Mouse (Mus musculus): ENCODE data around the gene Pp2d1. TPM values are rescaled to one million over a fixed set of nuclear protein-coding genes. Genes with fewer than 3 reads are reported as not detected.
"Not testable (repeated sequence)": the region's sequence is repeated elsewhere in the genome, so short reads cannot be mapped to it uniquely, and the experiment has no call there.

The Pp2d1 gene
- polyA plus RNA-seq (2012; rRNA removed): not detected in 2 replicates

DNA sequence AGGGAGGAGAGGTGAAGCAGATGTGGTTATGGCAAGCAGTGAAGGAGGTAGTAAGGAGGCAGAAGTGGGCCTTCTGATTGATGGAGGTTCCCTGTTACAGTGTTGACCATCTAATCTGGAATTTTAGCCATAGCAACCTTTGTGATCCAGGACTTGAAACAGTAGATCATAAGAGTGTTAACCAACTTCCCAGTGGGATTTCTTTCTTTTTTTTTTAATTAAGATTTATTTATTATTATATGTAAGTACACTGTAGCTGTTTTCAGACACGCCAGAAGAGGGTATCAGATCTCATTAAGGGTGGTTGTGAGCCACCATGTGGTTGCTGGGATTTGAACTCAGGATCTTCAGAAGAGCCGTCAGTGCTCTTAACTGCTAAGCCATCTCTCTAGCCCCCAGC, at the start of gene Pp2d1:
Pp2d1 (minus strand) TSS at position 101 of the 400 bp plus-strand sequence.
- not testable (repeated sequence) for H3K36me3 ChIP-seq (ENCODE audit: control insufficient read depth, insufficient read depth, low read length); H3K27me3 ChIP-seq (ENCODE audit: control insufficient read depth, insufficient read depth, low read length); H3K4me3 ChIP-seq (ENCODE audit: low read depth, low read length); H3K4me1 ChIP-seq (ENCODE audit: control insufficient read depth, insufficient read depth, insufficient read length, low read length); H3K27ac ChIP-seq (ENCODE audit: insufficient read depth, low read depth, low read length)
- 82% methylated on average over 2 of the region's 2 CpGs for WGBS

DNA sequence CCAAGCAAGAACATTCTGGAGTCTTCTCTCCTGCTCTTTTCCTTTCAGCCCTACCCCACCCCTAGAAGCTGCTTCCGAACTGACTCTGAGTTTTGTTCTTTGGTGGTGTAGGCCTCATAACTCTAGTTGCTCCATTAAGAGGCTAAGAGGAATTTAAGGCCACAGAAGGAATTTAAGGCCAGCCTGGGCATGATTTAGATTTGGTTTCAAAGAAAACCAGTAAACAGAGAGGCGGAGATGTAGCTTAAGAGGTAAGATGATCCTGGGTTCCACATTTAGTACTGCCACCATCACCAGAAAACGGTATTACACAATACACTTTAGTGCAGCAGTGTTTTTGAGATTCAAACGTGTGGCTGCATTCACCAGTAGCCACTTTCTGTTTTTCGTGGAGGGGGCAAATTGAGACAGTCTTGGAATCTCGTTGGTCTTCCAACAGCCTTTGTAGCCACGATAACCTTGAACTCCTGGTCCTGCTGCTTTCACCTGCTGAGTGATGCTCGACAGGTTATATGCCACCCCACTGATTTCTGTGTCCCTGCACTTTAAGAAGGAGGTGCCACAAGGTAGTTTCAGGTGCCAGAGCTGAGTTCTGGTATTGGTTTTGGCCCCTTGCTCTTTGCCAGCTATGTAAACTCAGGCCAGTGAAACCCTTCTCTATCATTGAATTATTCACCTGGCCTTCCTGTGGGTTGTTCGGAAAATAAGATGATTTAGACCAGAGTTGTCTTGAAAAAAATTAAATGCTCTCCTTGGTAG, 49.0 kb upstream of the Pp2d1 start:
- Histone ChIP-seq H3K27me3 (ENCODE audit: control insufficient read depth, insufficient read depth, low read length) (no peaks in the 10 kb centered on the region), H3K27ac (ENCODE audit: insufficient read depth, low read depth, low read length) (no peak overlapping the region), H3K36me3 (ENCODE audit: control insufficient read depth, insufficient read depth, low read length) (no peaks in the 10 kb centered on the region), H3K4me3 (ENCODE audit: low read depth, low read length) (no peak overlapping the region), H3K4me1 (ENCODE audit: control insufficient read depth, insufficient read depth, insufficient read length, low read length) (peaks cover 8% of the 10 kb centered on the region; the same call in 1 of the 2 replicates)
- TF ChIP-seq CTCF (IDR thresholded peaks at IDR 0.05; ENCODE audit: extremely low read depth, insufficient read length, insufficient replicate concordance, low read depth, low read length): no peak
- TF ChIP-seq POLR2A (IDR thresholded peaks at IDR 0.05; ENCODE audit: low read depth, low read length): no peak
- WGBS: 91% methylated on average over 9 of the region's 9 CpGs

DNA sequence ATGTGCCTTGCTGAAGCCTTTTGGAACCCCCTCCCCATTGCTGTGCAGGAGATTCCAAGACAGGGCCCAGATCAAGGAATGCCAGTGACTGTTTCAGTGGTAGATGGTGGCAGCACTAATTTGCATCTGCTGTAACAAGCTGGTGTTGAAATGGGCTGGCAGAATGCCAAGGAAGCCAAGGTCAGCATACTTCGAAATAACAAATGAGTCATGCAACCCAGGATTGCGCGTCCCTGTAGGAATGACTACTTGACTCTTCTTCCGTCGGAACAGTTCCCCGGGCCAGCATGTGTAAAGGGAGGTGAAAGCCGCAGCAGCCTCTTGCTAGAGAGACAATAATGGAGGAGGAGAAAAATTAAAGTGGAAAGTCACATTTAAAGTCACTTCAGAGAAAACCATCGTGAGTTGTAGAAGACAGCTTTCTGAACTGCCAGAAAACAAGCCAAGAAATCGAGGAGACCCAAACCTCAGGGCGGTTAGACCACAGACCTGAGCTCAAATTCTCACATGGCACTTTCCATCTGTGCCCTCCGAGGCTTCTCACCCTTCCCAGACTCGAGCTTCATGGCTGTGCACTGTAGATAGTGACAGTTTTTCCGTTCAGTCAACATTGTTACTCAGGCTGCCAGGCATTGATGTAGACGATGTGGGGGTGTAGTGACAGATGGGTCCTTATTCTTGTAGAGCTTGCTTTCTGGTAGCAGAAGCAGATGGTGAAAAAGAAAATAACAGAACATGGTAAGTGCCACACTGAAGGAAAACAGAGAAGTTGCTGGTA, 48.0 kb upstream of the Pp2d1 start:
- 24% methylated on average over 14 of the region's 14 CpGs for WGBS
- TF ChIP-seq CTCF (IDR thresholded peaks at IDR 0.05; ENCODE audit: extremely low read depth, insufficient read length, insufficient replicate concordance, low read depth, low read length) (no peak), POLR2A (IDR thresholded peaks at IDR 0.05; ENCODE audit: low read depth, low read length) (no peak)

DNA sequence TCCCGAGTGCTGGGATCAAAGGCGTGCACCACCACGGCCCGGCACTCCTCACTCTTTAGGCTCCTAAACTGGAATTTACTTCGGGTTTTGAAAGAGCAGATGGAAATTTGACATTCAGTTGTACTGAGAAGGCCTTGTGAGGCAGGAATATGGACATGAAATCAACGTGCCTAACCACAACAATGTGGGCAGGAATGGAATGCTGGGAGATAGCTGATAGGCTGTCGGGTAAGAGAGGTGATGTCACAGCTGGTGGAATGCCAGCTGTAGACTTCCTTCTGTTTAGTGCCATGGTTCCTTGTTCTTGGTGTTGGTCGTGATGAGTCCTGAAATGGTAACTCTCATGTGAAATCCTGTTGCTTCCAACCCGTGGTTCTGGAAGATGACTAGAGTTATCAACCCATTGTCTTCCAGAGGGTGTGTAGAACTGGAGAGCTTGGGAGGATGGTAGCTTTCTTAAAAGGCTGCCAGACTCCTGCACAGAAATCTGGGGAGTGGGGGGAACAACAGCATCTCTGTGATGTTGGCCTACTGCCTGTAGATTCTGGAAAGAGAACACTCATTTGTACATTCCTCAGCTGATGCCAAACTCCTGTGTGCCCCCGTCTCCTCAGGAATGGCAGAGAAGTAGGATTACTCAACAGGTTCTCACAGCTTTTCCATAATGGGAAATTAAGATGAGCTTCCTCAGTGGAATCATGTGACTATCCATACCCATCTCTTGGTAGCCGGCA, 44.8 kb upstream of the Pp2d1 start:
- WGBS: 81% methylated on average over 11 of the region's 11 CpGs
- Histone ChIP-seq H3K4me1 (ENCODE audit: control insufficient read depth, insufficient read depth, insufficient read length, low read length) (peaks cover 12% of the 10 kb centered on the region; the same call in 1 of the 2 replicates), H3K4me3 (ENCODE audit: low read depth, low read length) (no peak overlapping the region), H3K36me3 (ENCODE audit: control insufficient read depth, insufficient read depth, low read length) (no peaks in the 10 kb centered on the region), H3K27ac (ENCODE audit: insufficient read depth, low read depth, low read length) (no peak overlapping the region), H3K27me3 (ENCODE audit: control insufficient read depth, insufficient read depth, low read length) (no peaks in the 10 kb centered on the region)
- TF ChIP-seq CTCF (IDR thresholded peaks at IDR 0.05; ENCODE audit: extremely low read depth, insufficient read length, insufficient replicate concordance, low read depth, low read length): no peak
- TF ChIP-seq POLR2A (IDR thresholded peaks at IDR 0.05; ENCODE audit: low read depth, low read length): no peak

More for the DNA sequence above, 48.0 kb upstream of the Pp2d1 start:
- H3K27me3 ChIP-seq (ENCODE audit: control insufficient read depth, insufficient read depth, low read length): no peaks in the 10 kb centered on the region
- peaks cover 9% of the 10 kb centered on the region; the same call in 1 of the 2 replicates for H3K4me1 ChIP-seq (ENCODE audit: control insufficient read depth, insufficient read depth, insufficient read length, low read length)
- H3K4me3 ChIP-seq (ENCODE audit: low read depth, low read length): no peak overlapping the region
- H3K27ac ChIP-seq (ENCODE audit: insufficient read depth, low read depth, low read length): peak overlapping the region; percentile 10; the same call in 1 of the 2 replicates
- H3K36me3 ChIP-seq (ENCODE audit: control insufficient read depth, insufficient read depth, low read length): no peaks in the 10 kb centered on the region

DNA sequence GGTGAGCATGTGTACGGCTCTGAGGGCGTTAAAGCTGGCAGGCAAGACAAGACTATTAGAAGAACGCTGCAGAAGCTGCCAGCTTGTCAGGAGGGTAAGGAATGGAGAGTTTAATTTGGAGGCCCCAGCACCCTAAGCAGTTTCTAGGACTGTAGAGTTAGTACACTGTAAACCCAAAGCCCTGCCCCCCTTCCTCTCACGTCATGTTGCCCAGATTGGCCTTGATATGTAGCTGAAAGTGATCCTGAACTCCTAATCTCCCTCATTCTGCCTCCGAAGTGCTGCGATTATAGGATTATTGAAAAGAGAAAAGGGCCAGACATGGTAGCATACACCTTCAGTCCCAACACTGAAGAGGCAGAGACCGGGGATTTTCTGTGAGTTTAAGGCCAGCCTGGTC, 43.6 kb upstream of the Pp2d1 start:
- Histone ChIP-seq H3K27me3 (ENCODE audit: control insufficient read depth, insufficient read depth, low read length) (no peaks in the 10 kb centered on the region), H3K36me3 (ENCODE audit: control insufficient read depth, insufficient read depth, low read length) (no peaks in the 10 kb centered on the region), H3K4me3 (ENCODE audit: low read depth, low read length) (no peak overlapping the region), H3K27ac (ENCODE audit: insufficient read depth, low read depth, low read length) (no peak overlapping the region), H3K4me1 (ENCODE audit: control insufficient read depth, insufficient read depth, insufficient read length, low read length) (peaks cover 12% of the 10 kb centered on the region)
- 95% methylated on average over 7 of the region's 7 CpGs for WGBS
- TF ChIP-seq POLR2A (IDR thresholded peaks at IDR 0.05; ENCODE audit: low read depth, low read length) (no peak), CTCF (IDR thresholded peaks at IDR 0.05; ENCODE audit: extremely low read depth, insufficient read length, insufficient replicate concordance, low read depth, low read length) (no peak)

DNA sequence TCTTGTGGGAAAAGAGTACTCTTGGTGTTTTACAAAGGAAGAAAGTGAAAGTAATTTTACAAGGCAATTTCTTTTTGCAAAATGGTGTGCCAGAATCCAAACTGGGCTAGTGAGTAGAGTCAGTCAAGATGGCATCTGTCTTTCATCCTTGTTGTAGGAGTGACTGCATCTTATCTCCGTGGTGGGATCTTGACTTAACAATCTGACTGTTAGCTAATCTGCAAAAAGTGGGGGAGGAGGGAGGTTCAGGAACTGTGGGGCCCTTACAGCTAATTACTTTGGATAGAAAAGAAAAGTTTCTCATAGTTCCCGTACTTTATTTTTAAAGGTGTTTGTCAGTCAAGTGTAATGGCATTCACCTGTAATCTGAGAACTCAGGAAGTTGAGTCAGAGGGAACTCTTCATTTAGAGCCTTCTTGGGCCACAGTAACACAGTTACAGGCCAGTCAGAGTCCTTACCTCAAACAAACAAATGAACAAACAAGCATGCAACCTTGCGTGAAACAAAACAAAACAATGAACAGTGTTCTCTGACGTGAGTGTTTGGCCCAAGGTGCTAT, 42.9 kb upstream of the Pp2d1 start:
- H3K27ac ChIP-seq (ENCODE audit: insufficient read depth, low read depth, low read length): no peak overlapping the region
- no peak overlapping the region for H3K4me3 ChIP-seq (ENCODE audit: low read depth, low read length)
- 57% methylated on average over 4 of the region's 4 CpGs for WGBS
- no peaks in the 10 kb centered on the region for H3K36me3 ChIP-seq (ENCODE audit: control insufficient read depth, insufficient read depth, low read length)
- H3K27me3 ChIP-seq (ENCODE audit: control insufficient read depth, insufficient read depth, low read length): no peaks in the 10 kb centered on the region
- H3K4me1 ChIP-seq (ENCODE audit: control insufficient read depth, insufficient read depth, insufficient read length, low read length): peaks cover 7% of the 10 kb centered on the region
- TF ChIP-seq CTCF (IDR thresholded peaks at IDR 0.05; ENCODE audit: extremely low read depth, insufficient read length, insufficient replicate concordance, low read depth, low read length) (no peak), POLR2A (IDR thresholded peaks at IDR 0.05; ENCODE audit: low read depth, low read length) (no peak)

Measured in small intestine, adult 2 months (tissue).